Mouse (Mus musculus) kidney, adult 2 months (tissue): Measurements from ENCODE around the gene Map3k1. TPM values are rescaled to one million over a fixed set of nuclear protein-coding genes. Genes with fewer than 3 reads are reported as not detected.

ENCODE experiments used
- DNase-seq: peaks from one replicate; pipeline ENCODE4 v3.0.0; 2021
- H3K27ac ChIP-seq: fragments of 200-500 bp; 2 replicates; pipeline ENCODE4 v1.5.1; 2012; ENCODE audit warnings: low read depth, low read length, control low read depth, inconsistent platforms; ENCODE audit not compliant: insufficient read depth
- H3K27me3 ChIP-seq: fragments of 200-500 bp; replicated peaks from 2 replicates; pipeline ENCODE4 v1.6.1; 2012; ENCODE audit warnings: mild to moderate bottlenecking, moderate library complexity, low read length, inconsistent platforms; ENCODE audit not compliant: control insufficient read depth, insufficient read depth
- H3K36me3 ChIP-seq: fragments of 200-500 bp; 2 replicates; pipeline ENCODE4 v1.6.1; 2012; ENCODE audit warnings: mild to moderate bottlenecking, moderate library complexity, low read length, inconsistent platforms; ENCODE audit not compliant: control insufficient read depth, insufficient read depth
- H3K4me1 ChIP-seq: fragments of 200-500 bp; 2 replicates; pipeline ENCODE4 v1.6.1; 2011; ENCODE audit warnings: low read length; ENCODE audit not compliant: control insufficient read depth, insufficient read depth
- H3K4me3 ChIP-seq: fragments of 200-500 bp; 2 replicates; pipeline ENCODE4 v1.5.1; 2011; ENCODE audit warnings: mild to moderate bottlenecking, low read depth, low read length, control low read depth; ENCODE audit not compliant: insufficient read depth
- CTCF ChIP-seq: fragments of 200-500 bp; conservative IDR thresholded peaks from 2 replicates; pipeline ENCODE4 v1.5.1; 2011; ENCODE audit warnings: low read depth, mild to moderate bottlenecking, control low read depth, low read length, moderate library complexity, mixed read lengths; ENCODE audit not compliant: insufficient read depth, insufficient read length
- POLR2A ChIP-seq: fragments of 200-500 bp; IDR thresholded peaks from one replicate; pipeline ENCODE4 v1.6.1; 2011; ENCODE audit warnings: low read depth, low read length, control low read depth
- whole genome bisulfite sequencing: fragments of 180-500 bp; shearing (Covaris S2); methylation state at CpG from one replicate; pipeline ENCODE4 v1.1.7; 2018; 5-methylcytosine and 5-hydroxymethylcytosine counted together
- polyA plus RNA-seq: library from polyadenylated mRNA; depleted of rRNA; stranded (reverse); fragments of >200 nt; gene quantifications from 2 replicates; pipeline ENCODE4 v1.2.3, GENCODE M21; 2012; rRNA removed

The Map3k1 gene
- polyA plus RNA-seq, 1 experiment = 16.6 TPM

DNA sequence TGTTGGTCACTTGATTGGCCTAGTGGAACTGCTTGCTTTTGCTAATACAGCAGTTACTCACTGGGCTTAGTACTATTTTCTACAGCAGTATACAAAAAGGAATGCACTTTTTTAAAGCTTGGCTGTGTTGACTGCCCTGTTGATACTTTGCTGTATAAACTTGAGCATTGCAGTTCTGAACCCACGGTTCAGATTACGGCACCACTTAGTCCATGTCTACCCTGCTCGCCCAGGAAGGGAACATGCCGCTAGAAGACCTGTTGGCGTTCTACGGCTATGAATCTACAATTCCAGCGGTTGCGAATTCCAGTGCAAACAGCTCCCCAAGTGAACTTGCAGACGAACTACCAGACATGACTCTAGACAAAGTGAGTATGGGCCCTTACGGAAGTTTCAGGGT, 105.4 kb downstream of the Map3k1 start:
- Histone ChIP-seq H3K4me3 (no peak overlapping the region), H3K36me3 (peaks cover 4% of the 10 kb centered on the region), H3K27ac (no peak overlapping the region), H3K4me1 (no peaks in the 10 kb centered on the region), H3K27me3 (no peaks in the 10 kb centered on the region)
- 97% methylated on average over 10 of the region's 10 CpGs for WGBS
- TF ChIP-seq CTCF = no peak
- no peak for TF ChIP-seq POLR2A
- DNase-seq = no peak

Other genes with a start within 250 kb of the Map3k1 start
- not detected in 2 replicates for gene Gm10198, start 216.2 kb downstream of the Map3k1 start, polyA plus RNA-seq
- 3.9 and 4.7 TPM in 2 replicates for gene Mier3, start 128.0 kb downstream of the Map3k1 start, polyA plus RNA-seq